In the genomic region with DNA sequence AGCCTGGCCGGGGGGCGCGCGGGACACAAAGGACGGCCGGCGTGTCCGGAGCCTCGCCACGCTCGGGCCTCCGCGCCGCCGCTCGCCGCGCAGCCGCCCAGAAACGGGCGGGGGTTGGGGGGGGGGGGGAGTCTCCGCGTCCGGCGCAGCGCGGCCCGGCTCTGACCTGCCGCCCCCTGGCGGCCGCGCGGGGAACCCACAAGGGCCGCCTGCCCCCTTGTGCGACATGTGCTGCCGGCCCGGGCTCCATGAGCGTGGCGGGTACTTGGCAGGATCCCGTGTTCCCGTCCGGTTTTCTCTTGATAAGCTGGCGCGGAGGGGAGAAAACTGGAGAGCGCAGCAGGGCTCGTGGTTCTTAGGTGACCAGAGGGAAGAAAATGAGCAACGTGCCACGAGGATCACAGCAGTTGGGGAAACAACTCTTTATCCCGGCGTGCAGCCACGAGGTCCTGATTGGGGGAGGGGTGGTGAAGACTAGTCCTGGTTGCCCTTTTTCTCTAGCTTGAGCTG, we compare ENCODE assay signal across 8 mouse cellular contexts. TPM values are rescaled to one million over a fixed set of nuclear protein-coding genes. Genes with fewer than 3 reads are reported as not detected.
DNase-seq lines count a peak whose midpoint lies in the region; ATAC-seq lines count a peak whose summit lies in the region.

No protein-coding gene starts in this region.

- H3K4me1 ChIP-seq in hindbrain, embryonic 12.5 days, result peaks cover 22% of the 10 kb centered on the region

- H3K36me3 ChIP-seq in hindbrain, embryonic 12.5 days, result peaks cover 34% of the 10 kb centered on the region

- H3K9ac ChIP-seq in hindbrain, embryonic 12.5 days, result peak overlapping the region; percentile 99

- peak overlapping the region; percentile 98 for H3K27ac ChIP-seq in hindbrain, embryonic 12.5 days

- peak overlapping the region; percentile 100 for H3K4me3 ChIP-seq in hindbrain, embryonic 12.5 days

- WGBS in hindbrain, embryonic 12.5 days, result under 1% methylated on average over 18 of the region's 51 CpGs

- DNase-seq in Muller cell, postnatal 12 days (ENCODE audit: inconsistent ontology term), result peak; percentile 92
- DNase-seq in cerebellum, postnatal 10 days, result peak; percentile 93 to 94
- DNase-seq in frontal cortex, postnatal 10 days (ENCODE audit: low spot score in 2 of 2), result peak; percentile 73 to 79
- DNase-seq in layer of hippocampus, postnatal 14 days (ENCODE audit: low spot score in 2 of 2), result peak; percentile 82 to 83
- DNase-seq in lung, postnatal 10 days, result peak; percentile 92
- DNase-seq in ovary, postnatal 14 days (ENCODE audit: low spot score), result peak; percentile 77
- peak; percentile 78 to 88 for DNase-seq in thymus, postnatal 10 days (ENCODE audit: low spot score in 2 of 2)

- peak overlapping the region; percentile 71 for H3K4me2 ChIP-seq in hindbrain, embryonic 12.5 days (replicated peaks)

- H3K27me3 ChIP-seq in hindbrain, embryonic 12.5 days, result no peaks in the 10 kb centered on the region

- peak; percentile 85 for ATAC-seq in hindbrain, embryonic 12.5 days (ENCODE audit: low FRiP score)

- H3K9me3 ChIP-seq in hindbrain, embryonic 12.5 days (replicated peaks), result no peaks in the 10 kb centered on the region

RNA-seq across cellular contexts. Expression of gene Gpc5, which starts 49.9 kb away (rescaled TPM):
- 1.0 and 2.0 TPM in 2 replicates for polyA plus RNA-seq in hindbrain, embryonic 12.5 days (2016; fragmentation: Nextera tagmentation; extraction: Ambion mirVana)
- 10 to 100 TPM; 43.1 to 46.3 TPM for total RNA-seq in layer of hippocampus, postnatal 14 days (2021)

Comparison
In these comparisons a context has a peak if more than half of its experiments do, and no peak if none do; other contexts are left out.
1. Peak in every context shown above with its lines: DNase-seq, ATAC-seq, H3K4me3 ChIP-seq and H3K27ac ChIP-seq.